In genomic region chr5:65599681-65600080, GRCm38 (mm10) we compare ENCODE assay signal across 28 mouse cellular contexts.
"Had no signal": no experiment of that assay in that cellular context is flagged by ENCODE, and none has a peak within 500 bp of the region (broad histone marks: within the 10 kb centered on the region; RNA-seq: fewer than 3 reads in every experiment).

No protein-coding gene starts in this region.

- H3K9me3 ChIP-seq: embryonic facial prominence, embryonic 10.5 days; embryonic facial prominence, embryonic 12.5 days; embryonic facial prominence, embryonic 13.5 days; embryonic facial prominence, embryonic 15.5 days; forebrain, embryonic 10.5 days; forebrain, embryonic 12.5 days; forebrain, embryonic 13.5 days; forebrain, embryonic 15.5 days had no signal

- DNase-seq: cerebellum, adult 8-10 months; cerebellum, adult 9-10 months; cerebellum, adult 9-11 months; cerebellum, postnatal 10 days; cerebellum, postnatal 14 days; cerebellum, postnatal 25 days; cerebellum, postnatal 36 days; embryo, embryonic 11 days; forebrain, postnatal 0 days; gastrocnemius, adult 2 months; gastrocnemius, postnatal 10 days; gastrocnemius, postnatal 14 days; gastrocnemius, postnatal 25 days; gastrocnemius, postnatal 36 days; heart, adult 11 months; heart, adult 18-20 months; heart, adult 2 months had no signal

- H3K4me2 ChIP-seq: embryonic facial prominence, embryonic 12.5 days; embryonic facial prominence, embryonic 13.5 days; embryonic facial prominence, embryonic 15.5 days; forebrain, embryonic 12.5 days; forebrain, embryonic 13.5 days; forebrain, embryonic 15.5 days had no signal

- H3K27me3 ChIP-seq: embryonic facial prominence, embryonic 12.5 days; embryonic facial prominence, embryonic 13.5 days; embryonic facial prominence, embryonic 15.5 days; forebrain, embryonic 12.5 days; forebrain, embryonic 13.5 days; forebrain, embryonic 15.5 days had no signal

- H3K4me1 ChIP-seq: embryonic facial prominence, embryonic 10.5 days; embryonic facial prominence, embryonic 12.5 days; embryonic facial prominence, embryonic 13.5 days; embryonic facial prominence, embryonic 15.5 days; forebrain, embryonic 10.5 days; forebrain, embryonic 12.5 days; forebrain, embryonic 13.5 days; forebrain, embryonic 15.5 days had no signal

- H3K27ac ChIP-seq: embryonic facial prominence, embryonic 10.5 days; embryonic facial prominence, embryonic 12.5 days; embryonic facial prominence, embryonic 13.5 days; embryonic facial prominence, embryonic 15.5 days; forebrain, embryonic 10.5 days; forebrain, embryonic 13.5 days; forebrain, embryonic 15.5 days; gastrocnemius, adult 2 months; heart, adult 2 months had no signal

- H3K9ac ChIP-seq: embryonic facial prominence, embryonic 12.5 days; embryonic facial prominence, embryonic 13.5 days; embryonic facial prominence, embryonic 15.5 days; forebrain, embryonic 12.5 days; forebrain, embryonic 13.5 days; forebrain, embryonic 15.5 days; forebrain, postnatal 0 days had no signal

- H3K4me3 ChIP-seq: embryonic facial prominence, embryonic 10.5 days; embryonic facial prominence, embryonic 12.5 days; embryonic facial prominence, embryonic 13.5 days; embryonic facial prominence, embryonic 15.5 days; erythroblast, embryonic 14.5 days; forebrain, embryonic 10.5 days; forebrain, embryonic 12.5 days; forebrain, embryonic 13.5 days; forebrain, embryonic 15.5 days; gastrocnemius, adult 2 months; heart, adult 2 months had no signal

- ATAC-seq: forebrain, embryonic 13.5 days; forebrain, embryonic 14.5 days; forebrain, embryonic 15.5 days; forebrain, embryonic 16.5 days; forebrain, postnatal 0 days had no signal
